In genomic region chr2:33843642-33844041, GRCm38 (mm10) we compare ENCODE assay signal across 11 mouse cellular contexts. TPM values are rescaled to one million over a fixed set of nuclear protein-coding genes. Genes with fewer than 3 reads are reported as not detected.
DNase-seq lines count a peak whose midpoint lies in the region; ATAC-seq and TF ChIP-seq lines count a peak whose summit lies in the region.
"Had no signal": no experiment of that assay in that cellular context is flagged by ENCODE, and none has a peak within 500 bp of the region (broad histone marks: within the 10 kb centered on the region; RNA-seq: fewer than 3 reads in every experiment).

No protein-coding gene starts in this region.

- WGBS in kidney, embryonic 15.5 days: 33% methylated on average over 2 of the region's 2 CpGs
- 34% methylated on average over 2 of the region's 2 CpGs for WGBS in bone marrow, adult 2 months
- WGBS in liver, postnatal 0 days (ENCODE audit: insufficient replicate concordance): 35% methylated on average over 2 of the region's 2 CpGs

- H3K9me3 ChIP-seq in kidney, embryonic 15.5 days (replicated peaks): no peaks in the 10 kb centered on the region
- H3K9me3 ChIP-seq in liver, postnatal 0 days (ENCODE audit: low read length): no peaks in the 10 kb centered on the region
- H3K9me3 ChIP-seq: forebrain, embryonic 13.5 days; neural tube, embryonic 13.5 days had no signal

- intact Hi-C loops in gastrocnemius, postnatal 36 days (cut with DNase I): no loop called here

- ATAC-seq in kidney, embryonic 15.5 days (replicated peaks; ENCODE audit: low FRiP score): peak; percentile 54
- peak; percentile 2; the same call in 1 of the 2 replicates for ATAC-seq in common myeloid progenitor, adult 5-6 weeks (replicated peaks; ENCODE audit: low read depth, poor library complexity, severe bottlenecking)
- ATAC-seq in liver, postnatal 0 days: peak; percentile 80
- ATAC-seq: forebrain, embryonic 13.5 days had no signal

- H3K4me2 ChIP-seq in kidney, embryonic 15.5 days: no peak overlapping the region
- peak overlapping the region; percentile 47 for H3K4me2 ChIP-seq in liver, postnatal 0 days (ENCODE audit: low read depth, low read length)
- H3K4me2 ChIP-seq: forebrain, embryonic 13.5 days; neural tube, embryonic 13.5 days had no signal

- H3K9ac ChIP-seq in kidney, embryonic 15.5 days: no peak overlapping the region
- H3K9ac ChIP-seq in liver, postnatal 0 days (replicated peaks): peak overlapping the region; percentile 49
- H3K9ac ChIP-seq: forebrain, embryonic 13.5 days; neural tube, embryonic 13.5 days had no signal

- no peak for TF ChIP-seq EP300 in liver, postnatal 0 days (IDR thresholded peaks at IDR 0.05; ENCODE audit: low read depth)

- no peaks in the 10 kb centered on the region for H3K27me3 ChIP-seq in kidney, embryonic 15.5 days
- no peaks in the 10 kb centered on the region for H3K27me3 ChIP-seq in liver, postnatal 0 days (ENCODE audit: insufficient read depth, low read length)
- H3K27me3 ChIP-seq: forebrain, embryonic 13.5 days; neural tube, embryonic 13.5 days had no signal

- peak overlapping the region; percentile 29; the same call in 1 of the 2 replicates for H3K27ac ChIP-seq in kidney, embryonic 15.5 days
- peak overlapping the region; percentile 89 for H3K27ac ChIP-seq in bone marrow, adult 2 months (ENCODE audit: control insufficient read depth, insufficient read depth, low read depth, low read length, poor library complexity)
- peak overlapping the region; percentile 92 for H3K27ac ChIP-seq in liver, postnatal 0 days (ENCODE audit: low read depth)
- H3K27ac ChIP-seq: forebrain, embryonic 13.5 days; neural tube, embryonic 13.5 days had no signal

- H3K4me3 ChIP-seq in kidney, embryonic 15.5 days (replicated peaks): no peak overlapping the region
- H3K4me3 ChIP-seq in bone marrow, adult 2 months (replicated peaks; ENCODE audit: control insufficient read depth, low read depth, low read length): no peak overlapping the region
- H3K4me3 ChIP-seq in liver, postnatal 0 days (ENCODE audit: low read depth, low read length): no peak overlapping the region
- H3K4me3 ChIP-seq: forebrain, embryonic 13.5 days; neural tube, embryonic 13.5 days had no signal

- H3K36me3 ChIP-seq in kidney, embryonic 15.5 days: no peaks in the 10 kb centered on the region
- H3K36me3 ChIP-seq in liver, postnatal 0 days (replicated peaks; ENCODE audit: insufficient read depth, low read length): 0 out of 2 replicates have a peak, but pooled peaks cover 4% of the 10 kb centered on the region

- H3K4me1 ChIP-seq in kidney, embryonic 15.5 days: peaks cover 29% of the 10 kb centered on the region
- H3K4me1 ChIP-seq in bone marrow, adult 2 months (ENCODE audit: control insufficient read depth, insufficient read depth, low read length): peaks cover 23% of the 10 kb centered on the region
- H3K4me1 ChIP-seq in liver, postnatal 0 days (ENCODE audit: insufficient read depth): peaks cover 62% of the 10 kb centered on the region

- no peak for DNase-seq in kidney, postnatal 36 days
- DNase-seq in liver, postnatal 0 days: no peak
- DNase-seq in adrenal gland, adult 2 months: no peak
- no peak for DNase-seq in gastrocnemius, postnatal 36 days
- DNase-seq: adrenal gland, postnatal 25 days; layer of hippocampus, postnatal 36 days had no signal

- TF ChIP-seq CTCF in bone marrow, adult 2 months (IDR thresholded peaks at IDR 0.05; ENCODE audit: control insufficient read depth, insufficient read depth, low read length): no peak
- TF ChIP-seq CTCF in liver, postnatal 0 days (IDR thresholded peaks at IDR 0.05; ENCODE audit: low read depth): no peak

- TF ChIP-seq POLR2A in bone marrow, adult 2 months (IDR thresholded peaks at IDR 0.05; ENCODE audit: borderline replicate concordance, control insufficient read depth, low read depth, low read length): no peak

RNA-seq across cellular contexts. Expression of gene Mvb12b, which starts 44.1 kb away (rescaled TPM):
- 18.4 and 19.6 TPM in 2 replicates for polyA plus RNA-seq in kidney, embryonic 15.5 days (2015; fragmentation: Nextera tagmentation; extraction: Ambion mirVana)
- polyA plus RNA-seq in bone marrow, adult 2 months (2011; ENCODE audit: insufficient read depth, insufficient read length, low replicate concordance, missing spikeins): 18.3 and 38.3 TPM in 2 replicates
- 19.5 and 25.3 TPM in 2 replicates for total RNA-seq in common myeloid progenitor, adult 5-6 weeks (2017)
- polyA plus RNA-seq in liver, postnatal 0 days (2015; fragmentation: Nextera tagmentation; extraction: Ambion mirVana): 7.8 and 8.1 TPM in 2 replicates
- 10 to 100 TPM; 16.3 to 23.3 TPM for total RNA-seq in adrenal gland, adult 2 months (2021)
- polyA plus RNA-seq in adrenal gland, adult 2 months (2012; rRNA removed): 27.8 and 41.3 TPM in 2 replicates
- 10 to 100 TPM; 25.2 to 27.4 TPM for total RNA-seq in gastrocnemius, postnatal 36 days (2021)

Comparison
In these comparisons a context has a peak if more than half of its experiments do, and no peak if none do; other contexts are left out.
1. ATAC-seq: peak in every context shown above with its lines; median percentile 80 in liver, postnatal 0 days; 54 in kidney, embryonic 15.5 days; 2 in common myeloid progenitor, adult 5-6 weeks.
2. H3K27ac ChIP-seq: peak in every context shown above with its lines; median percentile 92 in liver, postnatal 0 days; 89 in bone marrow, adult 2 months; 29 in kidney, embryonic 15.5 days.